Comparison of ENCODE assay signal across 14 mouse cellular contexts in the genomic region with DNA sequence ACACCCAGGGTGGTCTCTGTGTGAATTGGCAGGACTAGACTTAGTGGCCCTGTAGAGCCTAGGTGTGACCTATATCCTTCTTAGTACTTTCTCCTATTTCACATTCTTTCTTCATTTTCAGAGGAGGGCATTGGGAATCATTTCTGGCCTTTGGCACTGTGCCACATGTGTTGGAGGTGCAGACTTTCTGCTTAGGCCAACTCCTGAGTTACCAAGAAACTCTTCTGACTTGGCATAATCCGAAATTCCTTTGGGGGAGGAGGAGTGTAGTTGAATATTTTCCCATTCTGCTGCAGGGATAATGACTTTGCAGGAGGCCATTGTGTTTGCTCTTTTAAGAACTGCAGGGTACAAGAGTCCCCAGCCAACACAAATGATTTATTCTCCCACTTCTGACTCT. TPM values are rescaled to one million over a fixed set of nuclear protein-coding genes. Genes with fewer than 3 reads are reported as not detected.
DNase-seq lines count a peak whose midpoint lies in the region; ATAC-seq and TF ChIP-seq lines count a peak whose summit lies in the region.
"Had no signal": no experiment of that assay in that cellular context is flagged by ENCODE, and none has a peak within 500 bp of the region (broad histone marks: within the 10 kb centered on the region; RNA-seq: fewer than 3 reads in every experiment).

No protein-coding gene starts in this region.

- H3K4me1 ChIP-seq in kidney, embryonic 15.5 days: no peaks in the 10 kb centered on the region; the same call in 1 of the 2 replicates
- no peaks in the 10 kb centered on the region for H3K4me1 ChIP-seq in intestine, postnatal 0 days (replicated peaks; ENCODE audit: control insufficient read depth, insufficient read depth, low read length)
- H3K4me1 ChIP-seq: hindbrain, embryonic 15.5 days; neural tube, embryonic 13.5 days had no signal

- no peak for ATAC-seq in kidney, embryonic 15.5 days (replicated peaks; ENCODE audit: low FRiP score)
- ATAC-seq in intestine, postnatal 0 days: no peak
- ATAC-seq: forebrain, postnatal 0 days had no signal

- H3K9me3 ChIP-seq in kidney, embryonic 15.5 days (replicated peaks): no peaks in the 10 kb centered on the region
- H3K9me3 ChIP-seq in intestine, postnatal 0 days (ENCODE audit: control insufficient read depth): no peaks in the 10 kb centered on the region
- H3K9me3 ChIP-seq: hindbrain, embryonic 15.5 days; liver, embryonic 13.5 days; neural tube, embryonic 13.5 days had no signal

- TF ChIP-seq CTCF in intestine, postnatal 0 days (IDR thresholded peaks at IDR 0.05; ENCODE audit: low read depth): no peak

- H3K36me3 ChIP-seq in kidney, embryonic 15.5 days: no peaks in the 10 kb centered on the region
- no peaks in the 10 kb centered on the region for H3K36me3 ChIP-seq in intestine, postnatal 0 days (ENCODE audit: control insufficient read depth, insufficient read depth)
- H3K36me3 ChIP-seq: hindbrain, embryonic 15.5 days; liver, embryonic 13.5 days; neural tube, embryonic 13.5 days had no signal

- WGBS in kidney, embryonic 15.5 days: 32% methylated on average over 1 of the region's 1 CpGs
- 22% methylated on average over 1 of the region's 1 CpGs for WGBS in intestine, postnatal 0 days

- no peak overlapping the region for H3K4me3 ChIP-seq in kidney, embryonic 15.5 days (replicated peaks)
- H3K4me3 ChIP-seq in intestine, postnatal 0 days (ENCODE audit: low read depth, low read length): no peak overlapping the region
- H3K4me3 ChIP-seq: hindbrain, embryonic 15.5 days; liver, embryonic 13.5 days; neural tube, embryonic 13.5 days had no signal

- H3K4me2 ChIP-seq in kidney, embryonic 15.5 days: no peak overlapping the region
- H3K4me2 ChIP-seq in intestine, postnatal 0 days (replicated peaks; ENCODE audit: low read depth): no peak overlapping the region
- H3K4me2 ChIP-seq: hindbrain, embryonic 15.5 days; liver, embryonic 13.5 days; midbrain, embryonic 11.5 days; neural tube, embryonic 13.5 days had no signal

- no peak overlapping the region for H3K9ac ChIP-seq in kidney, embryonic 15.5 days
- H3K9ac ChIP-seq in intestine, postnatal 0 days (ENCODE audit: low read depth, low read length): no peak overlapping the region
- H3K9ac ChIP-seq: forebrain, postnatal 0 days; hindbrain, embryonic 15.5 days; liver, embryonic 13.5 days; neural tube, embryonic 13.5 days had no signal

- H3K27ac ChIP-seq in kidney, embryonic 15.5 days: no peak overlapping the region
- H3K27ac ChIP-seq in intestine, postnatal 0 days (ENCODE audit: low read depth, low read length): no peak overlapping the region
- H3K27ac ChIP-seq: hindbrain, embryonic 15.5 days; liver, embryonic 13.5 days; neural tube, embryonic 13.5 days had no signal

- H3K27me3 ChIP-seq in kidney, embryonic 15.5 days: 0 out of 2 replicates have a peak, but pooled peaks cover 5% of the 10 kb centered on the region
- no peaks in the 10 kb centered on the region for H3K27me3 ChIP-seq in intestine, postnatal 0 days (replicated peaks; ENCODE audit: control insufficient read depth, insufficient read depth, low read length)
- H3K27me3 ChIP-seq: hindbrain, embryonic 15.5 days; liver, embryonic 13.5 days; neural tube, embryonic 13.5 days had no signal

- peak; percentile 1 for DNase-seq in cerebellum, adult 9-11 months
- DNase-seq in cerebellum, adult 11-12 months: no peak
- DNase-seq in kidney, adult 18-20 months: peak; percentile 44
- peak; percentile 2 for DNase-seq in adrenal gland, postnatal 25 days
- DNase-seq in kidney, postnatal 36 days: peak; percentile 55 to 75
- DNase-seq in thymus, postnatal 25 days: no peak
- DNase-seq: forebrain, postnatal 0 days; liver, embryonic 13.5 days; thymus, adult 18-20 months had no signal

RNA-seq across cellular contexts. Expression of a gene that starts 19.6 kb away (rescaled TPM):
- polyA plus RNA-seq in kidney, embryonic 15.5 days (2015; fragmentation: Nextera tagmentation; extraction: Ambion mirVana): 47.6 and 49.5 TPM in 2 replicates
- 95.1 and 125 TPM in 2 replicates for total RNA-seq in adrenal gland, postnatal 25 days (2021)
- 32.6 and 34.9 TPM in 2 replicates for polyA plus RNA-seq in intestine, postnatal 0 days (2015; fragmentation: Nextera tagmentation; extraction: Ambion mirVana)

Comparison
In these comparisons a context has a peak if more than half of its experiments do, and no peak if none do; other contexts are left out.
1. DNase-seq: peak in cerebellum, adult 9-11 months (single experiment), kidney, adult 18-20 months (single experiment), adrenal gland, postnatal 25 days (single experiment) and kidney, postnatal 36 days (2 of 2); none in cerebellum, adult 11-12 months (single experiment) and thymus, postnatal 25 days (single experiment).